In the genomic region with DNA sequence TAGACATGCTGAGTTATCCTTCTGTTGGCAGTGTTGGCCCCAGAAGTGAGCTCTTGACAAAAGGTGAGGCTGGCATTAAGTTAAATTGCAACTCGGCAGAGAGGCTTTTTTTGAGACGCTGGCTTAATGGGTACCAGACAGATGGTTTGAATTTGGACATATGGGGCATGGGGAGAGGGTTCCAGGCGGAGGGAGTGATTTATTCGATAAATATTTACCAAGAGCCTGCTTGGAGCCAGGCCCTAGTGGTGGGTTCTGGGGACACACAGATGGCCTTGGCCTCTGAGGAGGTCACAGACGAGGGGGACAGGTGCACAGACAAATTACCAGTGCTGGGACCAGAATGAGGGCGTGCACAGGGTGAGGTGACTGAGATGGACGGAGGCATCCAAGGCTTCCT, we compare ENCODE assay signal across 18 mouse cellular contexts. TPM values are rescaled to one million over a fixed set of nuclear protein-coding genes. Genes with fewer than 3 reads are reported as not detected.
DNase-seq lines count a peak whose midpoint lies in the region; ATAC-seq lines count a peak whose summit lies in the region.
"Had no signal": no experiment of that assay in that cellular context is flagged by ENCODE, and none has a peak within 500 bp of the region (broad histone marks: within the 10 kb centered on the region; RNA-seq: fewer than 3 reads in every experiment).

No protein-coding gene starts in this region.

- intact Hi-C loops in gastrocnemius, postnatal 36 days (cut with DNase I) = no loop called here

- no peaks in the 10 kb centered on the region for H3K4me1 ChIP-seq in forebrain, embryonic 14.5 days (ENCODE audit: control insufficient read depth, insufficient read depth, low read length)
- H3K4me1 ChIP-seq in forebrain, embryonic 10.5 days = peaks cover 7% of the 10 kb centered on the region
- peaks cover 10% of the 10 kb centered on the region; the same call in 1 of the 2 replicates for H3K4me1 ChIP-seq in midbrain, embryonic 14.5 days (ENCODE audit: control insufficient read depth, insufficient read depth, low read length)
- peaks cover 14% of the 10 kb centered on the region for H3K4me1 ChIP-seq in midbrain, embryonic 10.5 days
- H3K4me1 ChIP-seq in hindbrain, embryonic 16.5 days (ENCODE audit: control insufficient read depth, insufficient read depth, low read depth, low read length) = peaks cover 12% of the 10 kb centered on the region; the same call in 1 of the 2 replicates
- H3K4me1 ChIP-seq: liver, embryonic 15.5 days; neural tube, embryonic 12.5 days had no signal

- H3K9ac ChIP-seq in forebrain, embryonic 14.5 days (ENCODE audit: low read length) = no peak overlapping the region
- no peak overlapping the region for H3K9ac ChIP-seq in midbrain, embryonic 14.5 days (replicated peaks; ENCODE audit: low read length)
- no peak overlapping the region for H3K9ac ChIP-seq in hindbrain, embryonic 16.5 days (ENCODE audit: low read depth, low read length)
- H3K9ac ChIP-seq: embryonic facial prominence, embryonic 13.5 days; limb, embryonic 13.5 days; liver, embryonic 15.5 days; neural tube, embryonic 12.5 days had no signal

- WGBS in forebrain, embryonic 14.5 days = 69% methylated on average over 7 of the region's 7 CpGs
- 82% methylated on average over 7 of the region's 7 CpGs for WGBS in forebrain, embryonic 10.5 days
- WGBS in midbrain, embryonic 14.5 days = 82% methylated on average over 7 of the region's 7 CpGs
- WGBS in midbrain, embryonic 10.5 days = 80% methylated on average over 7 of the region's 7 CpGs
- 63% methylated on average over 7 of the region's 7 CpGs for WGBS in hindbrain, embryonic 16.5 days

- peak; percentile 48 for ATAC-seq in forebrain, embryonic 14.5 days
- ATAC-seq in midbrain, embryonic 14.5 days (ENCODE audit: low FRiP score, low TSS enrichment) = no peak
- 0 out of 2 replicates have a peak, but pooled peaks have one; percentile 22 for ATAC-seq in hindbrain, embryonic 16.5 days
- ATAC-seq: intestine, postnatal 0 days had no signal

- H3K9me3 ChIP-seq in forebrain, embryonic 14.5 days (replicated peaks; ENCODE audit: control insufficient read depth, low read length) = no peaks in the 10 kb centered on the region
- H3K9me3 ChIP-seq in forebrain, embryonic 10.5 days = no peaks in the 10 kb centered on the region
- H3K9me3 ChIP-seq in midbrain, embryonic 14.5 days (ENCODE audit: control insufficient read depth, low read length) = peaks cover 3% of the 10 kb centered on the region; the same call in 1 of the 2 replicates
- no peaks in the 10 kb centered on the region for H3K9me3 ChIP-seq in midbrain, embryonic 10.5 days (replicated peaks)
- no peaks in the 10 kb centered on the region for H3K9me3 ChIP-seq in hindbrain, embryonic 16.5 days (ENCODE audit: control insufficient read depth, low read length)
- H3K9me3 ChIP-seq: embryonic facial prominence, embryonic 13.5 days; heart, embryonic 10.5 days; limb, embryonic 13.5 days; liver, embryonic 15.5 days; neural tube, embryonic 12.5 days had no signal

- no peaks in the 10 kb centered on the region for H3K27me3 ChIP-seq in forebrain, embryonic 14.5 days (replicated peaks; ENCODE audit: control insufficient read depth, insufficient read depth, low read length)
- no peaks in the 10 kb centered on the region for H3K27me3 ChIP-seq in forebrain, embryonic 10.5 days (ENCODE audit: poor library complexity, severe bottlenecking)
- no peaks in the 10 kb centered on the region for H3K27me3 ChIP-seq in midbrain, embryonic 14.5 days (ENCODE audit: control insufficient read depth, insufficient read depth, low read length)
- H3K27me3 ChIP-seq in midbrain, embryonic 10.5 days (ENCODE audit: low read depth, poor library complexity, severe bottlenecking) = no peaks in the 10 kb centered on the region
- H3K27me3 ChIP-seq in hindbrain, embryonic 16.5 days (replicated peaks; ENCODE audit: control insufficient read depth, insufficient read depth, low read length) = no peaks in the 10 kb centered on the region
- H3K27me3 ChIP-seq: embryonic facial prominence, embryonic 13.5 days; limb, embryonic 13.5 days; liver, embryonic 15.5 days; neural tube, embryonic 12.5 days had no signal

- H3K4me3 ChIP-seq in forebrain, embryonic 14.5 days (ENCODE audit: low read depth, low read length) = no peak overlapping the region
- H3K4me3 ChIP-seq in forebrain, embryonic 10.5 days = no peak overlapping the region
- H3K4me3 ChIP-seq in midbrain, embryonic 14.5 days (replicated peaks; ENCODE audit: low read depth, low read length) = no peak overlapping the region
- H3K4me3 ChIP-seq in midbrain, embryonic 10.5 days = no peak overlapping the region
- H3K4me3 ChIP-seq in hindbrain, embryonic 16.5 days (ENCODE audit: low read length) = no peak overlapping the region
- H3K4me3 ChIP-seq: embryonic facial prominence, embryonic 13.5 days; heart, embryonic 10.5 days; limb, embryonic 13.5 days; liver, embryonic 15.5 days; neural tube, embryonic 12.5 days had no signal

- H3K4me2 ChIP-seq in forebrain, embryonic 14.5 days (ENCODE audit: low read length) = no peak overlapping the region
- no peak overlapping the region for H3K4me2 ChIP-seq in midbrain, embryonic 14.5 days (ENCODE audit: low read length)
- H3K4me2 ChIP-seq in hindbrain, embryonic 16.5 days (ENCODE audit: low read length) = no peak overlapping the region
- H3K4me2 ChIP-seq: embryonic facial prominence, embryonic 13.5 days; limb, embryonic 13.5 days; liver, embryonic 15.5 days; neural tube, embryonic 12.5 days had no signal

- no peak overlapping the region for H3K27ac ChIP-seq in forebrain, embryonic 14.5 days (ENCODE audit: low read depth, low read length)
- H3K27ac ChIP-seq in forebrain, embryonic 10.5 days = no peak overlapping the region
- H3K27ac ChIP-seq in midbrain, embryonic 14.5 days (replicated peaks; ENCODE audit: low read depth, low read length) = peak overlapping the region; percentile 61; the same call in 1 of the 2 replicates
- H3K27ac ChIP-seq in midbrain, embryonic 10.5 days (replicated peaks) = no peak overlapping the region
- no peak overlapping the region; the same call in 1 of the 2 replicates for H3K27ac ChIP-seq in hindbrain, embryonic 16.5 days (ENCODE audit: low read depth, low read length)
- H3K27ac ChIP-seq: embryonic facial prominence, embryonic 13.5 days; heart, embryonic 10.5 days; limb, embryonic 13.5 days; liver, embryonic 15.5 days; neural tube, embryonic 12.5 days had no signal

- no peaks in the 10 kb centered on the region for H3K36me3 ChIP-seq in forebrain, embryonic 14.5 days (ENCODE audit: control insufficient read depth, insufficient read depth, low read length)
- no peaks in the 10 kb centered on the region for H3K36me3 ChIP-seq in forebrain, embryonic 10.5 days (replicated peaks)
- no peaks in the 10 kb centered on the region for H3K36me3 ChIP-seq in midbrain, embryonic 14.5 days (ENCODE audit: control insufficient read depth, insufficient read depth, low read length)
- H3K36me3 ChIP-seq in midbrain, embryonic 10.5 days = no peaks in the 10 kb centered on the region
- H3K36me3 ChIP-seq in hindbrain, embryonic 16.5 days (ENCODE audit: control insufficient read depth, insufficient read depth, low read length) = 0 out of 2 replicates have a peak, but pooled peaks cover 3% of the 10 kb centered on the region
- H3K36me3 ChIP-seq: embryonic facial prominence, embryonic 13.5 days; heart, embryonic 10.5 days; limb, embryonic 13.5 days; liver, embryonic 15.5 days; neural tube, embryonic 12.5 days had no signal

- peak; percentile 60 for DNase-seq in forebrain, embryonic 14.5 days (ENCODE audit: low spot score)
- DNase-seq in forebrain, embryonic 10.5 days (ENCODE audit: extremely low spot score, low spot score) = no peak
- no peak for DNase-seq in midbrain, embryonic 14.5 days
- no peak for DNase-seq in midbrain, embryonic 10.5 days (ENCODE audit: low spot score)
- DNase-seq in cerebellum, adult 9-10 months = peak; percentile 94
- no peak for DNase-seq in gastrocnemius, postnatal 36 days
- no peak for DNase-seq in kidney, postnatal 4 days
- DNase-seq: gastrocnemius, postnatal 10 days; heart, postnatal 14 days; lung, postnatal 10 days; right cerebral cortex, postnatal 14 days had no signal

RNA-seq across cellular contexts. Expression of a gene that starts 59.5 kb away (rescaled TPM):
- polyA plus RNA-seq in forebrain, embryonic 14.5 days (2014; fragmentation: Nextera tagmentation; extraction: Ambion mirVana) = 0.47 and 0.62 TPM in 2 replicates
- 0.73 and 0.94 TPM in 2 replicates for polyA plus RNA-seq in forebrain, embryonic 10.5 days (2016; fragmentation: Nextera tagmentation; extraction: Ambion mirVana)
- polyA plus RNA-seq in midbrain, embryonic 14.5 days (2014; fragmentation: Nextera tagmentation; extraction: Ambion mirVana) = 0.16 and 0.31 TPM in 2 replicates
- 0.65 and 0.76 TPM in 2 replicates for polyA plus RNA-seq in midbrain, embryonic 10.5 days (2016; fragmentation: Nextera tagmentation; extraction: Ambion mirVana)
- polyA plus RNA-seq in hindbrain, embryonic 16.5 days (2015; fragmentation: Nextera tagmentation; extraction: Ambion mirVana) = 1.1 and 1.3 TPM in 2 replicates
- total RNA-seq in gastrocnemius, postnatal 36 days (2021) = under 1 TPM; 0.72 to 0.77 TPM

Comparison
In these comparisons a context has a peak if more than half of its experiments do, and no peak if none do; other contexts are left out.
1. DNase-seq: peak in forebrain, embryonic 14.5 days (single experiment) and cerebellum, adult 9-10 months (single experiment); none in forebrain, embryonic 10.5 days (single experiment), midbrain, embryonic 14.5 days (single experiment), midbrain, embryonic 10.5 days (single experiment), gastrocnemius, postnatal 36 days (0 of 2) and kidney, postnatal 4 days (0 of 2).